Mouse (Mus musculus) limb, embryonic 14.5 days (tissue): ENCODE data around the gene Kdm8. TPM values are rescaled to one million over a fixed set of nuclear protein-coding genes. Genes with fewer than 3 reads are reported as not detected.

Experiments
- ATAC-seq: fragments of 200-750 bp; cut with Nextera tagmentation; 2 replicates; pipeline ENCODE4 v1.8.0; 2017; ENCODE audit warnings: low read depth, moderate number of reproducible peaks, moderate TSS enrichment; ENCODE audit not compliant: low FRiP score
- DNase-seq: peaks from one replicate; pipeline ENCODE4 v3.0.0-alpha.2; 2015; ENCODE audit warnings: low spot score
- H3K27ac ChIP-seq: fragments of 300-500 bp; sonication (generic); replicated peaks from 2 replicates; pipeline ENCODE4 v1.5.1; 2014; ENCODE audit warnings: low read depth, mild to moderate bottlenecking, low read length, moderate library complexity, mixed read lengths
- H3K27me3 ChIP-seq: fragments of 300-500 bp; sonication (generic); 2 replicates; pipeline ENCODE4 v1.6.1; 2014; ENCODE audit warnings: low read length, mixed read lengths; ENCODE audit not compliant: control insufficient read depth, insufficient read depth
- H3K36me3 ChIP-seq: fragments of 300-500 bp; sonication (generic); 2 replicates; pipeline ENCODE4 v1.6.1; 2014; ENCODE audit warnings: mild to moderate bottlenecking, low read length, moderate library complexity, mixed read lengths; ENCODE audit not compliant: control insufficient read depth, insufficient read depth
- H3K4me1 ChIP-seq: fragments of 300-500 bp; sonication (generic); 2 replicates; pipeline ENCODE4 v1.6.1; 2014; ENCODE audit warnings: antibody characterized with exemption, low read length, mixed read lengths; ENCODE audit not compliant: control insufficient read depth, insufficient read depth
- H3K4me2 ChIP-seq: fragments of 300-500 bp; sonication (generic); replicated peaks from 2 replicates; pipeline ENCODE4 v1.6.1; 2014; ENCODE audit warnings: low read depth, mild to moderate bottlenecking, low read length, moderate library complexity; ENCODE audit not compliant: severe bottlenecking
- H3K4me3 ChIP-seq: fragments of 300-500 bp; sonication (generic); replicated peaks from 2 replicates; pipeline ENCODE4 v1.5.1; 2014; ENCODE audit warnings: low read length
- H3K9ac ChIP-seq: fragments of 300-500 bp; sonication (generic); 2 replicates; pipeline ENCODE4 v1.6.1; 2014; ENCODE audit warnings: mild to moderate bottlenecking, low read depth, low read length, moderate library complexity; ENCODE audit not compliant: severe bottlenecking
- H3K9me3 ChIP-seq: fragments of 300-500 bp; sonication (generic); 2 replicates; pipeline ENCODE4 v1.6.1; 2016; ENCODE audit warnings: low read length; ENCODE audit not compliant: control insufficient read depth
- POLR2A ChIP-seq: fragments of 200-500 bp; IDR thresholded peaks from 2 replicates; pipeline ENCODE4 v1.8.0; 2012; ENCODE audit warnings: inconsistent platforms, mild to moderate bottlenecking, moderate library complexity, borderline replicate concordance; ENCODE audit not compliant: insufficient read depth, insufficient read length; ENCODE audit errors: extremely low read depth
- WGBS: fragments of 180-500 bp; shearing (Covaris S2); extraction: QIAGEN DNeasy Blood & Tissue Kit; methylation state at CpG from one replicate; pipeline ENCODE4 v1.1.7; 2014; 5-methylcytosine and 5-hydroxymethylcytosine counted together
- polyA plus RNA-seq, 2 experiments: library from polyadenylated mRNA; depleted of rRNA in 1 of 2; stranded (reverse) in 1 of 2; unstranded in 1 of 2; fragments of >200 nt; fragmentation: Nextera tagmentation in 1 of 2; extraction: Ambion mirVana in 1 of 2; gene quantifications; 2 replicates each; pipeline versions ENCODE4 v1.2.1 to v1.2.3; 2012 to 2014

Gene Kdm8
- polyA plus RNA-seq, 2 experiments: 8.9 to 11.1 TPM

DNA sequence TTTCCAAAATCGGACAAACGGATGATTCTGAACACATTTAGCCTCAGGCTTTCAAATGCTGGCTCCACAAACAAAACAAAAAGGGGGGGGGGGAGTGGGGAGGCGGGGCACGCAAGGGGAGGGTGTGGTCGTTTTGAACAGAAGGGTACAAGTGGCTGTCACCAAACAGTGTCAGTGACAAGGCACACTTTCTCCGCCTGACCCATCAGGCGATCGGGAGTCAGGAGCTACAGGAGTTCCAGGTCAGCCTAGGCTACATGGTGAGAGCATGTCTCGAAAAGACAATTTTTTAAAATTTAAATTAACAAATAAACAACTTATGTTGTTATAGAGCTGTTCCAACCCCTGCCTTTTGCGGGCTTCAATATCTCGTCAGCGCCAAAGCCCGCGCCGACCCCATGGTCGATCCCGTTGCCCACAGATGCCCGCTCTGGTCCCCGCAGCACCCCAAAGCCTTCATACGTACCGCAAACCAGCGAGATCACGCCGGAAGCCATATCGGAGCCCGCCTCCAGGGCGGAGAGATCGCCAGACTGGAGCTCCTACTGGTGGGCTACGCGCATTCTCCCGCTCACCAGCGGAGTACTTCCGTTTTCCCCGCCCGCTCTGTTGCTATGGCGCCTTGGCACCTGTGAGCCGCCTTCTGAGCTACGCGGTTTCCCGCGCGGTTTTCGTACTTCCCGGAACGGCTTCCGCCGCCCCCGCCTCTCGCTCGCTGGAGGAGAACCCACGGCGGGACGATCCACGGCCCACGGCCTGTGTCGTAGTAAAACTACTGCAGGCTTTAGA is 46.7 kb downstream of the Kdm8 start, which contains the start of gene Nsmce1:
TSS of gene Nsmce1 (minus strand) at position 650 of the 789 bp plus-strand sequence.
- DNase-seq (peak; percentile 96), ATAC-seq (peak; percentile 99)
- no peaks in the 10 kb centered on the region for H3K9me3 ChIP-seq
- 0 out of 2 replicates have a peak, but pooled peaks have one; percentile 52 for TF ChIP-seq POLR2A
- peaks cover 16% of the 10 kb centered on the region for H3K4me1 ChIP-seq
- peaks cover 8% of the 10 kb centered on the region; the same call in 1 of the 2 replicates for H3K36me3 ChIP-seq
- H3K27me3 ChIP-seq: no peaks in the 10 kb centered on the region
- H3K4me3 ChIP-seq: peak within 1 kb of the TSS; percentile 64
- peak within 1 kb of the TSS; percentile 82 for H3K9ac ChIP-seq
- under 1% methylated on average over 53 of the region's 56 CpGs for WGBS
- H3K4me2 ChIP-seq: peak within 1 kb of the TSS; percentile 79
- H3K27ac ChIP-seq: peak within 1 kb of the TSS; percentile 89

DNA sequence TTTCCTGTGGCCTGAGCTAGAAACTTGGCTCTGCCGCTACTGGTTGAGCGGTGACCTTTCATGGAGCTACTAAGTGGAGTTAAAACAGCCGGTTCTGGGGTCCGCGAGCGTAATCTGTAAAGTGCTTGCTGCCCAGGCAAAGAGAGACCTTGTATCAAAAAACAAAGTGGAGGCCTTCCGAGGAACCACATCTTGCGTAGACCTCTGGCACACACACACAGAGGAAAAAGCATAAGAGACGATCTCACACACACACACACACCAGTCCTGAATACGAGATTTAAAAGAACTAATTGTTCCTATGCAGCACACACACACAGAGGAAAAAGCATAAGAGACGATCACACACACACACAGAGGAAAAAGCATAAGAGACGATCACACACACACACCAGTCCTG is 47.3 kb downstream of the Kdm8 start:
- H3K9ac ChIP-seq: peak overlapping the region; percentile 82
- peak overlapping the region; percentile 79 for H3K4me2 ChIP-seq
- DNase-seq (no peak), ATAC-seq (no peak)
- H3K9me3 ChIP-seq: no peaks in the 10 kb centered on the region
- H3K4me3 ChIP-seq: peak overlapping the region; percentile 64
- H3K36me3 ChIP-seq: 0 out of 2 replicates have a peak, but pooled peaks cover 1% of the 10 kb centered on the region
- H3K4me1 ChIP-seq: peaks cover 16% of the 10 kb centered on the region
- TF ChIP-seq POLR2A: no peak
- no peaks in the 10 kb centered on the region for H3K27me3 ChIP-seq
- 26% methylated on average over 12 of the region's 12 CpGs for WGBS
- H3K27ac ChIP-seq: peak overlapping the region; percentile 89

DNA sequence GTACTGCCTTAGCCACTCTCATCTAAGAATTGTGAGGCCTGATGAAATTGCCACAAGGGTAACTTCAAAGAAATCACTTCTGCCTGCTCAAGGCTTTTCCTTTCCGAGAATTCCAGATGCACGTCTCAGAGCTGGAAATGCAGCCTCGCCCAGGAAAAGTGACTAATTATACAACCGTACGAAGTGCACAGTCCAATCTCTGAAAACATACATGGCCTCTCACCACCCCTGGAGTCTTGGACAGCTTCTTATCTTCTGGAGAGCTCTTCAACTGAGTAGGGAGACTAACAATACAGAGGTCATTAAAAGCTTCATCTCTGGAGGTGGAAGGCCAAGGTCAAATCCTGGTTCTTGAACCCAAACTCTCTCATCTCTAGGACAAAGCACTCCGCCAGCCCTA is 48.1 kb downstream of the Kdm8 start:
- peaks cover 16% of the 10 kb centered on the region for H3K4me1 ChIP-seq
- no peak for ATAC-seq
- no peak for DNase-seq
- 76% methylated on average over 6 of the region's 6 CpGs for WGBS
- no peak overlapping the region for H3K4me2 ChIP-seq
- H3K27me3 ChIP-seq: no peaks in the 10 kb centered on the region
- H3K9me3 ChIP-seq: no peaks in the 10 kb centered on the region
- H3K4me3 ChIP-seq: no peak overlapping the region
- no peaks in the 10 kb centered on the region for H3K36me3 ChIP-seq
- H3K27ac ChIP-seq: no peak overlapping the region
- no peak overlapping the region for H3K9ac ChIP-seq
- no peak for TF ChIP-seq POLR2A

DNA sequence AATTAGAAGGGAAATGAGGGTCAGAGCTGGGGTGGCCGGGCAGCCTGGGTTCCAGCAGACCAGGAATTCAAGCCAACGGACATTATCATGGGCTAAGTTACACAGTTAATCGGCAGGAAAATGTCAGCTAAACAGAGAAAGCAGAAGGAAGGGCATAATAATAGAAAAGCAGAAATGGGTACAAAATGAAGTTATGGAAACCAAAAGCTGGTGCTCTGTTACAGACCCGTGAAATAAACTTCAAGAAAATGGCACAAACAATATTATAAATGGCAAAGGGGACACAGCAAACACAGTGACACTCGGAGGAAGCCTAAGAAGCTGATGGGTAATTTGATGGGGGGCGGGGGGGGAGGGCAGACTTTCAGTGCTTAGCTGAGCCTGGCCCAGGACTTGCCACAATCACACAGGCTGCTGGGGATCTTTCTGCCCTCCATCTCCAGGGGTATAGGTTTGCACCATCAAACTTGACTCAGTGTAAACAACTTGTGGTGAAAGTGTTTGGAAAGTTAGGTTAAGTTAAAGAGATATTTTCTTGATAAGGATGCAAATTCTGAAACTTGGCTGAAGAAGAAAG is 51.5 kb downstream of the Kdm8 start:
- Histone ChIP-seq H3K27ac (no peak overlapping the region), H3K4me3 (no peak overlapping the region), H3K4me2 (no peak overlapping the region), H3K9ac (no peak overlapping the region), H3K9me3 (no peaks in the 10 kb centered on the region), H3K36me3 (no peaks in the 10 kb centered on the region), H3K27me3 (no peaks in the 10 kb centered on the region), H3K4me1 (peaks cover 9% of the 10 kb centered on the region)
- TF ChIP-seq POLR2A: no peak
- 84% methylated on average over 6 of the region's 6 CpGs for WGBS
- DNase-seq: no peak
- ATAC-seq: no peak

DNA sequence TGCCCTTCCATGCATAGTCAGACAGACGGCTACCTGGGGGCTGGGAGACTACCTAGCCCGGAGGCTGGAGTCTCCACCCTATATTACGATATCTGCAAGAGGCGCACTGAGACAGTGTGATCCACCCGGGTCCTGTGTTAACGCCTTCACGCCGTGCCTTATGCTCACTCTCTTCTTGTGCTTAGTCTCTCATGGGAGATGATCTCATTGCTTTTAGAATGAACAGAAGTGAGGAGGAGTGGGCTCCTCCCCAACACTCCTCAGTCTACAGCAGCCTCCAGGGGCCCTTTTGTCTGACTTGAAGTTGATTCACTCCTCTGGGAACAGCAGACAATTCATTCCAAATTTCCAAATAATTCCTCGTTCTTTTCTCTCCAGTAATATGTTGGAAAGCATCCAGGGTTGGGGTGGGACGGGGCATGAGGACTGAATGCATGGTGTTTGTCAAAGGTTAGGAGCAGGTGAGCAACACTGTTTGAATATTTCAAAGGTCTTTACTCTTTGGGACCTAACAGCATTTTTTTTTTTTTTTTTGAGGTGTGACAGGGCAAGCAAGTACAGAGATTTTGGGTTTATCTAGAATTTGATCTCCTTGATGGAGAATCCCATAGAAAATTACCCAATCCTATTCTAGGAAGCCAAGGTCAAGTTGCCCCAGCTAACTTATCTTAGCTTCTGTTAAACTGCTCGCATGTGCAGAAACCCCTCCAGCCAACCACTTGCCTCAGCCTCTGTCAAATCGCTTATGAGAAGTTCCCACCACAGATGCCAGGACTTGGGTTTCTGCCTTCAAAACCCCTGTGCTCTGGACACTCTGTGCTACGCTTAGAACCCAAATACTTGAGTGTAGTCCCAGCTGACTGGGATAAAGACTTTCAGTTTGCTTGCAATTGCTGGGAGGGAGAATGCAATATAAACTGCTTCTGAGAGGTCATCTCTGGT is 55.7 kb downstream of the Kdm8 start:
- Histone ChIP-seq H3K27me3 (no peaks in the 10 kb centered on the region), H3K36me3 (no peaks in the 10 kb centered on the region), H3K9ac (no peak overlapping the region), H3K9me3 (no peaks in the 10 kb centered on the region), H3K27ac (no peak overlapping the region), H3K4me1 (no peaks in the 10 kb centered on the region), H3K4me3 (no peak overlapping the region), H3K4me2 (no peak overlapping the region)
- WGBS: 75% methylated on average over 13 of the region's 13 CpGs
- no peak for ATAC-seq
- TF ChIP-seq POLR2A: no peak
- no peak for DNase-seq
